Mouse (Mus musculus): ENCODE data around the gene Klf5.

- TF ChIP-seq CTCF (IDR thresholded peaks at IDR 0.05; ENCODE audit: low read depth, low read length) (no peak), TAL1 (conservative IDR thresholded peaks at IDR 0.05; ENCODE audit: low read depth, low read length) (no peak), GATA2 (IDR thresholded peaks at IDR 0.05; ENCODE audit: borderline replicate concordance, low read depth, low read length) (no peak), GATA1 (IDR thresholded peaks at IDR 0.05; ENCODE audit: borderline replicate concordance, low read length) (no peak), POLR2AphosphoS5 (IDR thresholded peaks at IDR 0.05; ENCODE audit: insufficient replicate concordance, low read depth, low read length) (no peak)
Measured at GRCm38 (mm10) chr14:99310358-99310757, 11.9 kb downstream of the Klf5 start.

Measured in G1E (cell line).